Mouse (Mus musculus) heart, postnatal 10 days (tissue): ENCODE measurements around the gene Atg2a. TPM values are rescaled to one million over a fixed set of nuclear protein-coding genes. Genes with fewer than 3 reads are reported as not detected.

ENCODE experiments used
- DNase-seq, 2 experiments: peaks; one replicate each; pipeline ENCODE4 v3.0.0; 2021
- intact Hi-C: fragments of 180-260 bp; cut with DNase I; formaldehyde crosslinking; loops from one replicate; pipeline ENCODE4 v1.15.1; 2025
- total RNA-seq, 2 experiments: library from RNA; stranded (reverse); gene quantifications; 2 replicates each; pipeline ENCODE4 v1.2.3; 2021

The Atg2a gene
- total RNA-seq, 2 experiments from 2014 or later = 17.7 to 19.0 TPM

DNA sequence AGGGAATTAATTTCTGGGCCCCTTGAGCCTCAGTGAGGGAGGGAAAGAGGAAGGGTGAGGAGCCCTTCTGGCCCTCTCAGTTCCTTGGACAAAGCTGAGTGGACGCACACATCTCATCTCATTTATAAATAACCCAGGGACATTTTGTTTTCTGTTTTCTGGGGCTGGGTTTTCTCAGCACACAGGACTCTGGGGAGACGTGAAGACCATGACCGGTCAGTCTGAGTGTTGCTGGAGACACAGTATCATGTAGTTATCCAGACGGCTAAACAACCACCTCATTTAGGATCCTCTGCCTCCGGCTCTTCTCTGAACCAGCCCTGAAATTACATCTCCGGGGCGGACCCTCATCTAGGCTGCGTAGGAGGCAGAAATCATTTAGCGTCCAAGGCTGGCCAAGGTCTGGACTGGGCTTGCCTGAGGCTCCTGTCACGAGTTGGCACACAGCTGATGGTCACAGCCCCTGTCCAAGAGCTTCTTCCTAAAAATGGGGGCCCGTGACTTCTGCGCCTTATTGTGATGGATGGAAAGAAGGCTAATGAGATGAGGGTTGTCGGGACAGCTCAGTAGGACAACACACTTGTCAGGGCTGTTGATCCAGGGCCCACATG is 32.6 kb downstream of the Atg2a start:
- DNase-seq = no peak
- intact Hi-C loops = no loop called here

DNA sequence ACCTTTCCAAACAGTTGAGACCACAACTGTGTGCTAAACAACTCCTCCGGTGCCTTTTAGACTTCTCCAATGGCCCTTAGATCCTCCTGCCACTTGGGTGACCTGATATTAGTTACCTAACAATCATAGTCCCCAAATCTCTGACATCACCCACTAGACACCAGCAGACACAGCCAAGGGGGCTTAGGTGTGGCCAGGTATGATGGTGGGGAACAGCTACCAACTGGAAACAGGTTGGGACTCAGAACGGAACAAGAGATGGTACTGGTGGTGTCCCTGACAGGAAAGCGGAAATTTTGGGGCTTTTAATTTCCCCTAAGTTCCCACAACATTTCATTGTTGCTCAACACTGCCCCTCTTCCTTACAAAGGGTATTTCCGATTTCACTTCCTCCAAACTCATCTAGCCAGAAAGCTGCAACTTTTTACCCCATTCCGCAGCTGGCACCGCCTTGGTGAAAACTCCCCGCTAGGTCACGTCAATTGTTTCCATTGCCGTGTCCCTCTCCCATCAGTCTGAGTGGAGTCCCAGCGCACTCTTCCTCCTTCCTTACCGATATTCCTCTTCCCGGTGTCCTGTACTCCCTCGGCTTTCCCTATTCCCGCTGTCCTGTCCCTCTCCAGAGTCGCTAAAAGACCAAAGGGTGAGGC is 34.4 kb downstream of the Atg2a start:
- no peak for DNase-seq
- intact Hi-C loops = no loop called here

DNA sequence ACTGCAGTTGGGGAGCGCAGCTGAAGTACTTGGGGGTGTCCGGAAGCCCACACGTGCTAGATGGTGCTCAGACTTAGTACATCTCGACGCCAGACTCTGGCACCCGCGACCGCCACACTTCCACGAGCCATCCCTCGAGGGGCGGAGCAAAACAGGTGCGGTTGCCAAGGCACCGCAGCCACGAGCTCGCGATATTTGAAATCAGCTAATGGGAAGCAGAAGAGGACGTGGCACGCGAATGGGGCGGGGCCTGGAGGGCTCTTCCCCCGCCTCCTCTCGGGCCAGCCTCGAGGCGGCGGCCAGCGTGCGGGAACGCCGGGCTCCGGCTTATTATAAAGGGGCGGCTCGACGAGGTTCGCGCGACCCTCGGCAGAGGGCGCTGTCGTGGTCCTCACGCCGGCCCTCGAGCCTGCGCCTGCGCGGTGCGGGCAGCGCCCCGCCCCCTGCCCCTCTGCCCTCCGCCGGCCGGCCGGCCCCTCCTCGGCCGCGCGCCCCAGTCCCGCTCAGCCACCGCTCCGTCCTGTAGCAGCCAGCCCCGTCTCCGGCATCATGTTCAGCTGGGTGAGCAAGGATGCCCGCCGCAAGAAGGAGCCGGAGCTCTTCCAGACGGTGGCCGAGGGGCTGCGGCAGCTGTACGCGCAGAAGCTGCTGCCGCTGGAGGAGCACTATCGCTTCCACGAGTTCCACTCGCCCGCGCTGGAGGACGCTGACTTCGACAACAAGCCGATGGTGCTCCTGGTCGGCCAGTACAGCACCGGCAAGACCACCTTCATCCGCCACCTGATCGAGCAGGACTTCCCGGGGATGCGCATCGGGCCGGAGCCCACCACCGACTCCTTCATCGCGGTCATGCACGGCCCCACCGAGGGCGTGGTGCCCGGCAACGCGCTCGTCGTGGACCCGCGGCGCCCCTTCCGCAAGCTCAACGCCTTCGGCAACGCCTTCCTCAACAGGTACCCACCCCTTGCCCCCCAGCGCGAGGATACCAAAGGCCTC is 35.3 kb downstream of the Atg2a start, which contains the start of gene Ehd1:
TSS of gene Ehd1 (plus strand) at position 300 of the 996 bp plus-strand sequence.
- intact Hi-C loops = no loop called here
- peak; percentile 98 to 99 for DNase-seq

DNA sequence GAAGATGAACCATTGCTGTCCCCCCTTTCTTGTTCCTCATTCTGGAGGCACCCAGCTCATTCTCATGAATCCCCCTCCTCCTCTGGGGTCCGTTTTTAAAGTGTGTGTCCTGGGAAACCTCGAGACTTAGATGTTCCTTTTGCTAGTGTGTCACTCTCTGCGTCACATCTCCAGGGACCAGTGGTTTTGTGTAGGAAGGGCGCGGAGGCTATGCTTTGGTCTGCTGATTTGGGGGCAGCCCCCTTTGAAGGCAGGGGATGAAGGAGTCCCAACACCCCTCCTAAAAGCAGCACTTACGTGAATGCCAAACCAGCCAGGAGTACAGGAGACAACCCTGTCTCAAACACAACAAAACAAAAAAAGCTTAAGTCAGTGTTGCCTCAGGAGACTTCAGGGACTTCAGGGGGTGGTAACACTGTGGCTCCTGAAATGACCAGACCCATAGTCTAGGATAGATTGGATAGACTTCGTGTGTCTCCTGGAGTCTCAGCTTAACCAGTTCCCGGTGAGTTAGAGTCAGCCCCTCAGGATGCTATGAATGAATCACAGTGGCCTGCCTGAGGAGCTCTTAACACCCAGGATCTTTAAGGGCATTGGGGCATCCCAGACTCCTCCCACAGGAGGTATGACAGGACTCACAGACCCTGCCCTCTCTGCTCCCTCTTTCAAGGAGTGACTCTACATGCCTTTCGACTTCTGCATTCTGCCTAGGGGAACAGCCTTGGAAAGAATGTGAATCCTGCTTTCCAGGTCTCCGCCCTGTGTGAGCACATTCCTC is 36.4 kb downstream of the Atg2a start:
- intact Hi-C loops = no loop called here
- peak; percentile 87 to 89 for DNase-seq

DNA sequence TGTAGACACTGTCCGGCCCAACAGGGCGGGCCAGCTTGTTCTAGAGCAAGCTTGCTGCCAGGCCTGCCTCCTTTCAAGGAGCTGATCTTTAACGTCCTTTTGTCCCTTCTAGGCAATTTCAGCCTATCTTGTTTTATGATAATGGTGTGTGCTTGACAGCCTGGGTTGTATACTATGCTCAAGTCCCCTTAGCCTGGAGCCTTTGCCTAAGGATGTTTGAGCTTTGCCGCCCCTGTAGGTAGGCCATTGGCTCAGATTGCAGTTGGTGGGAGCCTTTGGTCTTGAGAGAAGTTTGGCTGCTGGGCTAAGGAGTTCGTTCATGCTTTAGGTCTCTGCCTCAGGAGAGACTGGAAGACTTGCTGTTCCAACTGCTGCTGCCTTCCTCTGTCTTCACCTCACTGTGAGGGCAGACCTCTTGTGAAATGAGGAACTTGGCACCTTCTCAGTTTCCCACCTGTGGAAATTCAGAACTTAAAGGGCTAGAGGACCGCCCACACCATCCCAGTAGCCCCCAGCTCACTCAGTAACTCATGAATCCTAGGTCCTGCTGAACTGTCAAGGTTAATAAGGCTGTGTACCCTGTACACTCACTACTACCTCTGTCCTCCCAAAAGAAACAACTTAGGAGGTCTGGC is 37.1 kb downstream of the Atg2a start:
- no peak for DNase-seq
- intact Hi-C loops = loop anchor here (1.0 kb wide), 1 partner anchor 10 kb away; no protein-coding TSS in a partner anchor

DNA sequence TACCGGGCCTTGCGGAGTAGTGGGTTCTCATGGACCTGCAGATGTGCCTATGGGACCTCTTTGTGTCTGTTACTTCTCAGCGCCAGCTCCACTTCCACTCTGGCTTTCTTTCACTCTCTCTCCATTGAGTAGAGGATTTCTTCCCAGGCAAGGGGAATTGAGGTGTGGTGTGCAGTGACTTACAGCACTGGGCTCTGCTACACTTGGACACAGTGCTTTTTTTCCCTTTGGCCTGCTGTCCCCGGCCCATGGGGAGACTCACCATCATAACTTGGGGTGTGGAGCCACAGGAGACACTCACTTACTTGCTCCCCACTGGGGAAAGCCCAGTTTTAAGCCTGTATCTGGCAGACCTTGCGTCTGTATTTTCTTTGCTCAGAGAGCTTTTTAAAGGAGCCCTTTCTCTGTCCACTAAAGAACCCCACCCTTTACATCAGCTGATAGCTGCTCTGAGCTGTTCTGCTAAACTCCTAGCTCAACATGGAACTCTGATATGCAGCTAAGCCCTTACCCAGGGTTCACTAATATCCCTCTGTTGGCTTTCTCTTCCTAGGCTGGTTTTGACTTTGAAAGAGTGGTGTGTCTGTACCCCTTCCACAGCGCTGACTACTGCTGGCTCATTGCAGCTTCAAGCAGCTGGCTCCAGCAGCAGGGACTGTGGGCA is 38.1 kb downstream of the Atg2a start:
- DNase-seq = no peak
- intact Hi-C loops = loop anchor here (1.0 kb wide), 1 partner anchor 9 kb away; no protein-coding TSS in a partner anchor

DNA sequence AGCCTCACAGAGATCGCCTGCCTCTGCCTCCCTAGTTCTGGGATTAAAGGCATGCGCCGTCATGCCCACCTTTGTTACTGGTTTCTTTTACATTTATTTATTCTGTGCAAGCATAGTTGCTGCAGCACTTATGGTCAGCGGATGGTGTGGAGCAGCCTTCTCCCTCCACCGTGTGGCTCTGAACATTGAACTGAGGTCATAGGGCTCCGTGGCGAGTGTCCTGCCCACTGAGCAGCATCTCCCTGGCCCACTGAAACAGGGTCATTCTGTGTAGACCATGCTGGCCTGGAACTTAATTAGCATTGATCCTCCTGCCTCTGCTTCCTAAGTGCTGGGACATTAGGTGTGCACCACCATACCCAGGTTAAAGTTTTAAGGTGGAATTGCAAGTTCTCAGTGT is 39.1 kb downstream of the Atg2a start:
- no peak for DNase-seq
- intact Hi-C loops = no loop called here

DNA sequence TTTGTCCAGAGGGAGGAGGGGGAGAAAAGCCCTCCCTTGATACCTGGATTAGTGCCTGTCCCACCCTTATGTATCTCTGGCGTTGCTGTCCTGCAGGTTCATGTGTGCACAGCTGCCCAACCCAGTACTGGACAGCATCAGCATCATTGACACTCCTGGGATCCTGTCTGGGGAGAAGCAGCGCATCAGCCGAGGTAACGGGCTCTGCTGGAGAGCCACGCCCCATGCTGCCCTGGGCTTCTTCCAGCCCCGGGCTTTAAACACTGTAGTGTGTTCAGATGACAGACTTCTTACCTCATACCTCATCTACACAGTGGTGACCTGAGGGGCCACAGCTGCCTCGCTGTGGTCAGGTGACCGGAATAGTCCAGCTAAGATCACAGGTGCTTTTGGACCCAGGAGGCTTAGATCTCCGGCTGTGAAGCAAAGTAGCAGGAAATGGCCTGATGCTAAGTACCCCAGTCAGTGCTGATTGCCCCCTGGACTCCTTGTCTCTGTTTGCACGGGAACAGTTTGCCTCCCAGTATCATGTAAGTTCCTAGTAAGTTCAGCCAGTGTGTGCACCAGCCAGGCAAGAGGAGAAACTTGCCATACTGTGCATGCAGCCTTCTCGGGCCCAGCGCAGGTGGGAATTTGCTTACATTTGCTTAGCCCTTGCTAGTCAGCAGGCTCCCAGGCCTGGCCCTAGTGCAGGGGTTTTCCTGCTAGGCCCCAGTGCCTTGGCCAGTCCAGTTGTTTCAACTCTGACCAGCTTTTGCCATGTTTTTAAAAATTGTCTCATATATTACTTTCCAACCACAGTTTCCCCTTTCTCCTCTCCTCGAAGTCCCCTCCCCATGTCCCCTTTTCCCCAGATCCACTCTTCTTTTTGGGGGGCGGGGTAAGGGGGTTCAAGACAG is 39.9 kb downstream of the Atg2a start:
- DNase-seq = no peak
- intact Hi-C loops = loop anchor here (2.0 kb wide), 1 partner anchor 19 kb away; no protein-coding TSS in a partner anchor

DNA sequence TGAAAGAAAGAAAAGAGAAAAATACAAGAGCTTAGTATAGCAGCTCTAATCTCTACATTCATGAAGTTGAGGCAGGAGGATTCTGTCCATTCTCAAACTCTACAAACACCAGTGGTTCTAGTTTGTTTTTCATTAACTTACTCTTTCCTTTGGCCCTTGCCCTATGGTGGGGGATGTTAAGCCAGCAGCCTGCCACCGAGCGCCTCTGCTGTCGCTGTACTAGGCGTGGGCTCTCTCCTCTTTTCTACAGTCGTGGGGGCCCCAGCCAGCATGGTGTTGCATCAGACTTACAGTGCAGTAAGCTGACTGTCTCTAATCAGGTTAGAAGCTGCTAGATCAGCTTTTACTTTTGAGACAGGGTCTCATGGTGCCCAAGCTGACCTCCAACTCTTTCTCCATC is 41.5 kb downstream of the Atg2a start:
- intact Hi-C loops = loop anchor here (2.0 kb wide), 1 partner anchor 18 kb away; no protein-coding TSS in a partner anchor
- no peak for DNase-seq

DNA sequence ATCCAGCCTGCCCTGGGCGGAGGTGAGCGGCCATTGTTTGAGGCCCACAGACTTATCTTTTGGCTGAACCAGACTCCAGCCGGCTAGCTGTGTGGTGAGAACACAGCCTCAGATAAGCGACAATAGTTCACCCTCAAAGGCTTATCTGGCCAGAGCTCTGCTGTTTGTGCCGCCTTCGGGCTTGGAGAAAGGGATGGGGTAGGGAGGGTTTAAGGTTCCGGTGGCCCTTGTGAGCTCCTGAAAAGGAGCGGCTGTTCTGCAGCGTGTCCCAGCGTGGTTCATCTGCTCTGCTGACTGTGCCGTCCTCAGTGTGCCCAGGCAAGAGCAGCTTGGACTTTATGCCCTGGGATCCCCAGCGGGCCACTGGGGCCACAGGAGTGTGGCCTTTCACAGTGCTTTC is 43.0 kb downstream of the Atg2a start:
- DNase-seq = peak; percentile 50 to 62
- intact Hi-C loops = no loop called here

DNA sequence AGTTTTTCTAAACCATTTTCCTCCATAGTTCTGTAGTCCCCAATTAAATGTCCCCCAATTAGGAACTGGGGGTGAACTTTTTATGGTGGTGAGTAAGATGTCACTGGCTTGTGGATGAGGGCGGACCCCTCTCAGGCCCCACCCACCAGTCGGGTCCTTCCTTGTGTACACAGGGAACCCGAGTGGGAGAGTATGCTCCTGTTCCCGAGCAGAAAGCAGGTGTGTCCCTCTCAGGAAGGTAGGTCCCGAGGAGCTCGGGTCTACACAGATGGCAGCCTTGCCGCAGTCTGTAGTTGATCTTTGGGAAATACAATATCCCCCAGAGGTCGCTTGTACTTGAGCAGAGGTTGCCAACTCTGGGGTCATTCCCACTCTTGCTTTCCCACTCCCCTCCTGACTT is 43.8 kb downstream of the Atg2a start:
- no peak for DNase-seq
- intact Hi-C loops = no loop called here

DNA sequence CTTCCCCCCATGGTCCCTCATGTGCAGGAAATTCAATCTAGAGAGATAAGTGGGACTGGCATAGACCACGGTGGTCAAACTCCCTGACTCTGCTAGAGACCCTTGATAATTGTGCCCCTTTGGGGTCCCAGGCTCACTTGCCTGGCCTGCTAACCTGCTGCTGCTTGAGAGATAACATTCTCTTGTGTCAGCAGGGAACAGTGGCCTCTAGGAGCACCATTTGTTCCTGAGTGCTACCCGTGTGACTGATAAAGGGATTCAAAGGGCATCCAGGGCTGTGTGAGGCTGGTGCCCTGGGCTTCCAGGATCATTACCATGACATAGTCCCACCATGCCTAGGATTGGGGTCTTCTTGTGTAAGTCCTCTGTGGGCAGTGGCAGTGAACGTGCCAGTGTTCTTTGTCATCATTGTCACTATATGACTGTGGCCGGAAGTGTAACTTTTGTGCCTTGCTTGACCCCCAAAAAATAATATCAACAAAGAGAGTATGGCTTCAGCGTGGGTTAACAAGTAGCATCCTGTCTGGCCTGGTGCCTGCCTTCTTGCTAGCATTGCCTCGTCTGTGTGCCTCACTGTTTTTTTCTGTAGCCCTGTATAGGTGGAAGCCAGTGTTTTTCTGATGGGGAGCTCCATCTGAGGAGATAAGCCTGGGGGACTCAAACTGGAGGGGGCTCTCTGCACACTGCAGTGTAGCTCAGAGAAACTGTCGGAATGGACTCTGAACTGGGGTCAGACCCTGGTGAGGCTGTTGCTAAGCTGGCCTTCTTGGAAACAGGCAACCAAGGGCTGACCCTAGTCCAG is 44.4 kb downstream of the Atg2a start:
- intact Hi-C loops = no loop called here
- DNase-seq = peak; percentile 45 to 54

DNA sequence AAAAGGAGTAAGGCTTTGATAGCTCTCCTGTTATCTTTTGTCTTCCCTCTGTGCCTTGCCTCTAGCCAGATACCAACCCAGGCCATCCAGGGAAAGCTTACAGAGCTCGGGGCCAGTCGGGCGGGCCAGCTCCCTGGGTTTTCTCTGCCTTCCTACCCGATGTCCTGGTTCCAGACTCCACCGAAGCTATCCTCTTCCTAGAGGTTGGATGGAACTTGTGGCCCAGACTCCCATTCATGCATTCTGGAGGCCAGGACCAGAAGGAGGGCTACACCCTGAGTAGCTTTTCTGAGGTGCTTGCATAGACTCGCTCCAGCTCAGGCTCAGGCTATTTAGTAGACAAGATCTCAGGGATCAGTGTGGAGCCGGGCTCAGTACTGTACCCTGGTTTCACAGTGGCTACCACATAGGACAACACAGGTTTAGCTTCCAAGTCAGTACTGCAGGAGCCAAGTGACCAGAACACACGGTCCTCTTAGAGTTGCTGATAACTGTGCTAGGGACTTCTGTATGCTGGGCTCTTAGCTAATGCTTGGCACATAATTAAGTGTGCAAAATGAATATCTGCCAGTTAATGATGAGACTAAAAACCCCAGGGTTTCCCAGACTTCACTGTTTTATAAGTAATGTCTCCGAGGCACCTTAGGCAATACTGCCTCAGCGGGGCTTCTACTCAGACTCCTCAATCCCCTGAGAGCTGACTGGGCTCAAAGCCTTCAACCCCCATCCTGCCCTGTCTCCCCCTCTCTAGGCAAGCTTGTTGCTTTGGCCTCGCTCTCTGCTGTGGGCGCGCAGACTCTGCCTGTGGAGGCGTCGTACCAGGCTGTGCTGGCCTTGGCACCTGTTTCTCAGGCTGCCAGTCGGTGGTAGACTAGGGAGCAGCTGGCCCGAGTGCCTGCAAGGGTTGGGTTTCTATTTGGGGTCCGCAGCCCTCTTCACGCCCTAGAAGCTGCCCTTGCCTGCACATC is 45.2 kb downstream of the Atg2a start:
- intact Hi-C loops = no loop called here
- peak; percentile 65 to 77 for DNase-seq

DNA sequence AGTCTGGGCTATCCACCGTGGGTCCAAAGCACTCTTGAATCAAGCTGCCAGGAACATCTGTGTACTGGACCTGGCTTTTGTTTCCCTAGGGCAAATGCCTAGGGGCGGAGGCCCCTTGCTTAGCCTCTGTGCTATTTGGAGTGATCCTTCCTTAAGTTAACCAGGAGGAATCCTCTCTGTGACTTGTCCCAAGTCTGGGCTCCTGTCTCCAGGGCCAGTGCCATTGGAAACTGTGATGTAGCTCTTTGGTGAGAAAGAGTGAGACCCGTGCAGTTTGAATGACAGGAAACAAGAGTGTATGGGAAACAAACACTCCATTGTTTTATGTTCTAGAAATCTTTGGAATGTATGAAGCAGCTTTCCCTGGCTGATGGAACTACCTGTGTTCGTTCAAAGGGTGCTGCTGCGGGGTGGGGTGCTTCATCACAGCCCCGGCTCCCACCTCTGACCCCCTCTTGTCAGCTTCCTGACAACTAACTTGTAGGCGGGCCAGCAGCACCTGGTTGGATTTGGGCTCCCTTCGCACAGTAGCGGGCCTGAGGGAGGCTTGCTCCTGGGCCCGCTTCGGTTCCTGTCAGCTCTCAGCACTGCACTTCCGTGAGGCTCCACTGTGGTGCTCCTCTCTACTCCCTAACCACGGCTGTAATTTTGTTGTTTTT is 46.9 kb downstream of the Atg2a start:
- DNase-seq = peak; percentile 49 to 53
- intact Hi-C loops = loop anchor here (1.0 kb wide), 1 partner anchor 9 kb away; no protein-coding TSS in a partner anchor

DNA sequence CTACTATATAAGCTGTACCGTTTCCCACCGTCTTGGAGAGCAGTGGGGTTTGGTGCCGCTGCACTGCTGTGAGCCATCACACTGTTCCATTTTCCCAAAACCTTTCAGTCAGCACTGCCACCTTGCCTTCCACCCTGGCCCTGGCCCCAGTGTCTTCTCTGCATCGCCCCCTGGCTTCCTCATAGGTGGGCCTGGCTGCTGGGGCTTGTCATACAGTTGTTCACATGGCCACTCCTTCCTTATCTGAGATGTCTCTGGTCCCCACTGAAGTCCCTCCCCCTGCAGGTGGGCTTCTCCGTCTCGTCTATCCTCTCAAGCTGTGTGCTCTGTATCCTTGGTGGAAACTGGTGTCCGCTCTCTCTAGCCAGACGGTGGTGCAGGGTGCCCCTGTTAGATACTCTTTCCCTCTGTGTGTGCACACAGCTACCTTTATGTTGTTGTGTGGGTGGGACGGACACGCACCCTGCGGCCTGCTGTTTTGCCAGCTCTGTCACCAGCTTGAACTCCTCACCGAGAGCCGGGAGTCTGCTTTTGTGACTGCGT is 48.3 kb downstream of the Atg2a start:
- DNase-seq = no peak
- intact Hi-C loops = no loop called here
